Mouse (Mus musculus) midbrain, embryonic 14.5 days (tissue): ENCODE measurements around the gene Acsl3. TPM values are rescaled to one million over a fixed set of nuclear protein-coding genes. Genes with fewer than 3 reads are reported as not detected.

Experiments
- ATAC-seq: fragments of 200-750 bp; cut with Nextera tagmentation; 2 replicates; pipeline ENCODE4 v1.8.0; 2017; ENCODE audit warnings: moderate number of reproducible peaks, moderate library complexity; ENCODE audit not compliant: low FRiP score, low TSS enrichment
- DNase-seq: peaks from one replicate; pipeline ENCODE4 v3.0.0-alpha.2; 2015
- H3K27ac ChIP-seq: fragments of 300-500 bp; sonication (generic); replicated peaks from 2 replicates; pipeline ENCODE4 v1.5.1; 2014; ENCODE audit warnings: mild to moderate bottlenecking, low read depth, low read length, moderate library complexity
- H3K27me3 ChIP-seq: fragments of 300-500 bp; sonication (generic); 2 replicates; pipeline ENCODE4 v1.6.1; 2014; ENCODE audit warnings: low read length, control low read depth, mixed read lengths; ENCODE audit not compliant: control insufficient read depth, insufficient read depth
- H3K36me3 ChIP-seq: fragments of 300-500 bp; sonication (generic); 2 replicates; pipeline ENCODE4 v1.6.1; 2014; ENCODE audit warnings: low read length, control low read depth; ENCODE audit not compliant: control insufficient read depth, insufficient read depth
- H3K4me1 ChIP-seq: fragments of 300-500 bp; sonication (generic); 2 replicates; pipeline ENCODE4 v1.6.1; 2014; ENCODE audit warnings: mild to moderate bottlenecking, antibody characterized with exemption, low read length, control low read depth; ENCODE audit not compliant: control insufficient read depth, insufficient read depth
- H3K4me2 ChIP-seq: fragments of 300-500 bp; sonication (generic); 2 replicates; pipeline ENCODE4 v1.6.1; 2014; ENCODE audit warnings: mild to moderate bottlenecking, low read length, moderate library complexity
- H3K4me3 ChIP-seq: fragments of 300-500 bp; sonication (generic); replicated peaks from 2 replicates; pipeline ENCODE4 v1.5.1; 2014; ENCODE audit warnings: low read depth, low read length
- H3K9ac ChIP-seq: fragments of 300-500 bp; sonication (generic); replicated peaks from 2 replicates; pipeline ENCODE4 v1.6.1; 2014; ENCODE audit warnings: mild to moderate bottlenecking, low read length, moderate library complexity
- H3K9me3 ChIP-seq: fragments of 300-500 bp; sonication (generic); 2 replicates; pipeline ENCODE4 v1.6.1; 2016; ENCODE audit warnings: low read length, control low read depth, mixed read lengths; ENCODE audit not compliant: control insufficient read depth
- WGBS: fragments of 180-500 bp; shearing (Covaris S2); extraction: QIAGEN DNeasy Blood & Tissue Kit; methylation state at CpG from one replicate; pipeline ENCODE4 v1.1.7; 2014; 5-methylcytosine and 5-hydroxymethylcytosine counted together
- polyA plus RNA-seq: library from polyadenylated mRNA; unstranded; fragments of >200 nt; fragmentation: Nextera tagmentation; extraction: Ambion mirVana; gene quantifications from 2 replicates; pipeline ENCODE4 v1.2.1, GENCODE M21; 2014

Acsl3 gene
- polyA plus RNA-seq, 1 experiment from 2014 or later, result 105 TPM

- no peak overlapping the region for H3K4me2 ChIP-seq
- no peaks in the 10 kb centered on the region for H3K27me3 ChIP-seq
- DNase-seq (no peak), ATAC-seq (no peak)
- H3K27ac ChIP-seq, result no peak overlapping the region
- H3K36me3 ChIP-seq, result no peaks in the 10 kb centered on the region
- H3K4me3 ChIP-seq, result no peak overlapping the region
- H3K9ac ChIP-seq, result no peak overlapping the region
- H3K9me3 ChIP-seq, result no peaks in the 10 kb centered on the region
- WGBS, result 89% methylated on average over 12 of the region's 12 CpGs
- H3K4me1 ChIP-seq, result peaks cover 4% of the 10 kb centered on the region; the same call in 1 of the 2 replicates
Measured at GRCm38 (mm10) chr1:78742198-78742597, 84.6 kb downstream of the Acsl3 start.

GRCm38 (mm10) chr1:78743318-78743717 lies 85.7 kb downstream of the Acsl3 start:
- DNase-seq, result no peak
- no peak overlapping the region for H3K9ac ChIP-seq
- ATAC-seq, result no peak

GRCm38 (mm10) chr1:78745230-78745777 lies 87.7 kb downstream of the Acsl3 start:
- Histone ChIP-seq H3K36me3 (no peaks in the 10 kb centered on the region), H3K9ac (no peak overlapping the region), H3K9me3 (no peaks in the 10 kb centered on the region), H3K4me2 (no peak overlapping the region), H3K4me1 (peaks cover 4% of the 10 kb centered on the region; the same call in 1 of the 2 replicates), H3K27me3 (no peaks in the 10 kb centered on the region), H3K4me3 (no peak overlapping the region), H3K27ac (peak overlapping the region; percentile 57)
- DNase-seq, result peak; percentile 41
- ATAC-seq, result no peak
- 50% methylated on average over 5 of the region's 5 CpGs for WGBS

More at GRCm38 (mm10) chr1:78743318-78743717, 85.7 kb downstream of the Acsl3 start:
- H3K4me2 ChIP-seq, result no peak overlapping the region
- H3K27me3 ChIP-seq, result no peaks in the 10 kb centered on the region
- H3K36me3 ChIP-seq, result no peaks in the 10 kb centered on the region
- H3K9me3 ChIP-seq, result no peaks in the 10 kb centered on the region
- no peak overlapping the region for H3K4me3 ChIP-seq
- no peak overlapping the region for H3K27ac ChIP-seq
- 93% methylated on average over 4 of the region's 4 CpGs for WGBS
- peaks cover 4% of the 10 kb centered on the region; the same call in 1 of the 2 replicates for H3K4me1 ChIP-seq

Other genes starting within 250 kb of the Acsl3 start
- gene Farsb, start 168.9 kb upstream of the Acsl3 start, polyA plus RNA-seq, result 158 and 168 TPM in 2 replicates
- 0.72 TPM in 1 of 2 replicates, not detected in the other for gene Mogat1, start 146.8 kb upstream of the Acsl3 start, polyA plus RNA-seq
- gene BC035947, start 145.7 kb upstream of the Acsl3 start, polyA plus RNA-seq, result 0.81 and 1.2 TPM in 2 replicates
- 3.8 and 4.5 TPM in 2 replicates for gene Utp14b, start 213 bp downstream of the Acsl3 start, polyA plus RNA-seq
- gene Kcne4, start 158.9 kb downstream of the Acsl3 start, polyA plus RNA-seq, result 0.63 and 1.5 TPM in 2 replicates